Mouse (Mus musculus): ENCODE measurements at regions not wholly inside any gene's neighbourhood (a gene's known extent, or its start where the extent isn't known, plus 50 kb on each side); places are given as distances from the start of the nearest gene placed in this dataset.

- no peaks in the 10 kb centered on the region for H3K27me3 ChIP-seq (replicated peaks)
- no peaks in the 10 kb centered on the region for H3K9me3 ChIP-seq
- no peak overlapping the region for H3K27ac ChIP-seq
- H3K4me1 ChIP-seq = no peaks in the 10 kb centered on the region
- H3K9ac ChIP-seq = no peak overlapping the region
- no peak overlapping the region for H3K4me3 ChIP-seq (replicated peaks)
- H3K4me2 ChIP-seq = no peak overlapping the region
- WGBS = 47% methylated on average over 6 of the region's 6 CpGs
- H3K36me3 ChIP-seq = no peaks in the 10 kb centered on the region
- no peak for ATAC-seq (ENCODE audit: insufficient read depth, low FRiP score, low read depth)
Measured at GRCm38 (mm10) chr1:51553738-51554137, 75.5 kb upstream of the Nabp1 start.

GRCm38 (mm10) chr1:51551624-51552023, 73.4 kb upstream of the Nabp1 start:
- 60% methylated on average over 5 of the region's 5 CpGs for WGBS
- H3K9me3 ChIP-seq = no peaks in the 10 kb centered on the region
- H3K27ac ChIP-seq = no peak overlapping the region
- no peaks in the 10 kb centered on the region for H3K27me3 ChIP-seq (replicated peaks)
- no peaks in the 10 kb centered on the region for H3K4me1 ChIP-seq
- H3K4me2 ChIP-seq = no peak overlapping the region
- no peak overlapping the region for H3K9ac ChIP-seq
- H3K36me3 ChIP-seq = no peaks in the 10 kb centered on the region
- no peak for ATAC-seq (ENCODE audit: insufficient read depth, low FRiP score, low read depth)
- no peak overlapping the region for H3K4me3 ChIP-seq (replicated peaks)

GRCm38 (mm10) chr1:51542801-51543200, 64.6 kb upstream of the Nabp1 start:
- Histone ChIP-seq H3K9ac (no peak overlapping the region), H3K27me3 (replicated peaks) (no peaks in the 10 kb centered on the region), H3K9me3 (no peaks in the 10 kb centered on the region), H3K4me2 (no peak overlapping the region), H3K27ac (no peak overlapping the region), H3K36me3 (no peaks in the 10 kb centered on the region), H3K4me3 (replicated peaks) (no peak overlapping the region), H3K4me1 (peaks cover 4% of the 10 kb centered on the region; the same call in 1 of the 2 replicates)
- no peak for ATAC-seq (ENCODE audit: insufficient read depth, low FRiP score, low read depth)
- WGBS = 84% methylated on average over 5 of the region's 5 CpGs

GRCm38 (mm10) chr1:51539634-51540033, 61.4 kb upstream of the Nabp1 start:
- Histone ChIP-seq H3K9me3 (no peaks in the 10 kb centered on the region), H3K4me1 (peaks cover 4% of the 10 kb centered on the region; the same call in 1 of the 2 replicates), H3K27me3 (replicated peaks) (no peaks in the 10 kb centered on the region), H3K27ac (peak overlapping the region; percentile 72), H3K4me2 (no peak overlapping the region), H3K4me3 (replicated peaks) (no peak overlapping the region), H3K9ac (no peak overlapping the region), H3K36me3 (no peaks in the 10 kb centered on the region)
- 49% methylated on average over 4 of the region's 4 CpGs for WGBS
- ATAC-seq (ENCODE audit: insufficient read depth, low FRiP score, low read depth) = peak; percentile 58; the same call in 1 of the 2 replicates

GRCm38 (mm10) chr1:51538836-51539235, 60.6 kb upstream of the Nabp1 start:
- Histone ChIP-seq H3K4me1 (peaks cover 4% of the 10 kb centered on the region; the same call in 1 of the 2 replicates), H3K9ac (no peak overlapping the region), H3K36me3 (no peaks in the 10 kb centered on the region), H3K4me3 (replicated peaks) (no peak overlapping the region), H3K4me2 (no peak overlapping the region), H3K9me3 (no peaks in the 10 kb centered on the region), H3K27ac (peak overlapping the region; percentile 69), H3K27me3 (replicated peaks) (no peaks in the 10 kb centered on the region)
- ATAC-seq (ENCODE audit: insufficient read depth, low FRiP score, low read depth) = no peak
- 42% methylated on average over 2 of the region's 2 CpGs for WGBS

GRCm38 (mm10) chr1:51537765-51538360, 59.6 kb upstream of the Nabp1 start:
- Histone ChIP-seq H3K27me3 (replicated peaks) (no peaks in the 10 kb centered on the region), H3K9me3 (no peaks in the 10 kb centered on the region), H3K4me2 (no peak overlapping the region), H3K4me1 (peaks cover 4% of the 10 kb centered on the region; the same call in 1 of the 2 replicates), H3K4me3 (replicated peaks) (no peak overlapping the region), H3K9ac (no peak overlapping the region), H3K27ac (no peak overlapping the region), H3K36me3 (no peaks in the 10 kb centered on the region)
- no peak for ATAC-seq (ENCODE audit: insufficient read depth, low FRiP score, low read depth)
- WGBS = 93% methylated on average over 7 of the region's 7 CpGs

- no peak overlapping the region for H3K4me3 ChIP-seq (replicated peaks)
- no peaks in the 10 kb centered on the region for H3K36me3 ChIP-seq
- 89% methylated on average over 1 of the region's 1 CpGs for WGBS
- H3K27me3 ChIP-seq (replicated peaks) = no peaks in the 10 kb centered on the region
- no peak overlapping the region for H3K4me2 ChIP-seq
- no peak overlapping the region for H3K27ac ChIP-seq
- H3K9ac ChIP-seq = no peak overlapping the region
- no peak for ATAC-seq (ENCODE audit: insufficient read depth, low FRiP score, low read depth)
- peaks cover 4% of the 10 kb centered on the region; the same call in 1 of the 2 replicates for H3K4me1 ChIP-seq
- H3K9me3 ChIP-seq = no peaks in the 10 kb centered on the region
Measured at GRCm38 (mm10) chr1:51536076-51536475, 57.9 kb upstream of the Nabp1 start.

- Histone ChIP-seq H3K9ac (no peak overlapping the region), H3K27me3 (replicated peaks) (no peaks in the 10 kb centered on the region), H3K9me3 (no peaks in the 10 kb centered on the region), H3K36me3 (no peaks in the 10 kb centered on the region), H3K4me3 (replicated peaks) (no peak overlapping the region), H3K4me1 (peaks cover 4% of the 10 kb centered on the region; the same call in 1 of the 2 replicates), H3K4me2 (no peak overlapping the region), H3K27ac (no peak overlapping the region)
- ATAC-seq (ENCODE audit: insufficient read depth, low FRiP score, low read depth) = no peak
- 92% methylated on average over 2 of the region's 2 CpGs for WGBS
Measured at GRCm38 (mm10) chr1:51535414-51535813, 57.2 kb upstream of the Nabp1 start.

GRCm38 (mm10) chr1:51531360-51531759, 53.1 kb upstream of the Nabp1 start:
- no peak overlapping the region for H3K27ac ChIP-seq
- H3K4me2 ChIP-seq = no peak overlapping the region
- H3K9ac ChIP-seq = no peak overlapping the region
- 49% methylated on average over 1 of the region's 1 CpGs for WGBS
- no peaks in the 10 kb centered on the region for H3K36me3 ChIP-seq
- H3K9me3 ChIP-seq = no peaks in the 10 kb centered on the region
- no peak overlapping the region for H3K4me3 ChIP-seq (replicated peaks)
- no peaks in the 10 kb centered on the region for H3K27me3 ChIP-seq (replicated peaks)
- ATAC-seq (ENCODE audit: insufficient read depth, low FRiP score, low read depth) = no peak
- 0 out of 2 replicates have a peak, but pooled peaks cover 2% of the 10 kb centered on the region for H3K4me1 ChIP-seq

- Histone ChIP-seq H3K9ac (no peak overlapping the region), H3K36me3 (no peaks in the 10 kb centered on the region), H3K4me2 (no peak overlapping the region), H3K27ac (peak overlapping the region; percentile 76; the same call in 1 of the 2 replicates), H3K27me3 (replicated peaks) (no peaks in the 10 kb centered on the region), H3K9me3 (no peaks in the 10 kb centered on the region), H3K4me1 (0 out of 2 replicates have a peak, but pooled peaks cover 2% of the 10 kb centered on the region), H3K4me3 (replicated peaks) (no peak overlapping the region)
- peak; percentile 54; the same call in 1 of the 2 replicates for ATAC-seq (ENCODE audit: insufficient read depth, low FRiP score, low read depth)
- WGBS = 69% methylated on average over 9 of the region's 9 CpGs
Measured at GRCm38 (mm10) chr1:51530191-51530926, 52.1 kb upstream of the Nabp1 start.

- Histone ChIP-seq H3K4me1 (0 out of 2 replicates have a peak, but pooled peaks cover 2% of the 10 kb centered on the region), H3K27me3 (replicated peaks) (no peaks in the 10 kb centered on the region), H3K9me3 (no peaks in the 10 kb centered on the region), H3K4me2 (no peak overlapping the region), H3K36me3 (no peaks in the 10 kb centered on the region), H3K9ac (no peak overlapping the region), H3K4me3 (replicated peaks) (no peak overlapping the region), H3K27ac (peak overlapping the region; percentile 76; the same call in 1 of the 2 replicates)
- 68% methylated on average over 5 of the region's 5 CpGs for WGBS
- no peak for ATAC-seq (ENCODE audit: insufficient read depth, low FRiP score, low read depth)
Measured at GRCm38 (mm10) chr1:51529653-51530052, 51.4 kb upstream of the Nabp1 start.

GRCm38 (mm10) chr1:51528671-51529070, 50.4 kb upstream of the Nabp1 start:
- 87% methylated on average over 1 of the region's 1 CpGs for WGBS
- no peaks in the 10 kb centered on the region for H3K27me3 ChIP-seq (replicated peaks)
- H3K27ac ChIP-seq = no peak overlapping the region
- no peaks in the 10 kb centered on the region for H3K9me3 ChIP-seq
- 0 out of 2 replicates have a peak, but pooled peaks cover 2% of the 10 kb centered on the region for H3K4me1 ChIP-seq
- no peak overlapping the region for H3K4me3 ChIP-seq (replicated peaks)
- no peak for ATAC-seq (ENCODE audit: insufficient read depth, low FRiP score, low read depth)
- H3K9ac ChIP-seq = no peak overlapping the region
- H3K4me2 ChIP-seq = no peak overlapping the region
- no peaks in the 10 kb centered on the region for H3K36me3 ChIP-seq

All from stomach, embryonic 15.5 days (tissue).